Mouse (Mus musculus): ENCODE measurements around the gene Rabgap1l.

The Rabgap1l gene

DNA sequence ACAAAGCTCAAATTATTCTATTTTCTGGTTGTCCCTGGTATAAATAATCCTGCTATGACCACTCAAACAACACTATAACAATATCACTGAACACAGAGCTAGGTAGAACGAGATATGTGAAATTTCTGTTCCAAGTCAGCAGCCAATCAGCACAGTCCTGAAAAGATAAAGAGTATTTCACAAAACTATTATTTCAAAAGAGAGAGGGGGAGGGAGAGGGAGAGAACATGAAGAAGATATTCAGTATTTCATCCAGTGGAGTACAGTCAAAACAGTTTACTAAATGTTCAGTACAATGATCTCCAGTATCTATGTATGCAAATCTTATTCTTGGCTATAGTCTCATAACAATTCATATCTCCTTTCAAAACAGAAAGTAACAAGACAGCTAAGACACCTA is 5.1 kb downstream of the Rabgap1l start:
- DNase-seq (ENCODE audit: low read depth, low spot score) = no peak

DNA sequence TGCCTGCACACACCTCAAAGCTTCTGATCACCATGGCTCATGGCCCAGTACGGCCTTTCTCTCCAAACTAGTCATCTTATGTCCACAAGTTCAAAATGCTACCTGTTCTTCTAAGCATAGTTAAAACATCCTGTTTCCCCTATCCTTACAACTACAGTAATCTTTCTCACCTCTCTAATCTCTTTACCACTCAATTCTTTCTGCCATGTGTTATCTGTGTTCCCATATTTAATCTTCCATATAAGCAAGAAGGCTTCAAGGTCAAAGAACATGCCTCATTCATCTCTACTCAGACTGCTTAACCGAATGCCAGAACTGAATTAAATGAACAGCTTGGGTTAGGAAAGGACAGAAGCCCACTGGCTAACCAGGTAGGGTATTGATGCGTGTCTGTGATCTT is 5.8 kb downstream of the Rabgap1l start:
- no peak for DNase-seq (ENCODE audit: low read depth, low spot score)

DNA sequence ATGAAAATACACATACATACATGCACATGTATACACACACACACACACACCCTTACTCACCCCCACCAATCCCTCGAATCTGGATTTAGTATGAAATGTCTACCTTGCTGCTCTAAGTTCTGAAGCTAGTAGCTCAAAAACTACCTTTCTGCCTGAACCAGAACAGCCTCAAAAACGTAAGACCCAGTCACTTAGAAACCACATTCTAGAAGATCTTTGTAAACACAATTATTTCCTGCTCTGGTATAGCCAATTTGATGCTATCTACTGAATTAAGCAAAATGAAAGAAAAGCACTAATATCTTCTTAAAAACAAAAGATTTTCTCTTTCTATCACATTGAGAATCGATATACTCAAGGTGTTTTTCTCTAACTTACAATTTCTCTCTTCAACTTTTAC is 6.4 kb downstream of the Rabgap1l start:
- no peak for DNase-seq (ENCODE audit: low read depth, low spot score)

DNA sequence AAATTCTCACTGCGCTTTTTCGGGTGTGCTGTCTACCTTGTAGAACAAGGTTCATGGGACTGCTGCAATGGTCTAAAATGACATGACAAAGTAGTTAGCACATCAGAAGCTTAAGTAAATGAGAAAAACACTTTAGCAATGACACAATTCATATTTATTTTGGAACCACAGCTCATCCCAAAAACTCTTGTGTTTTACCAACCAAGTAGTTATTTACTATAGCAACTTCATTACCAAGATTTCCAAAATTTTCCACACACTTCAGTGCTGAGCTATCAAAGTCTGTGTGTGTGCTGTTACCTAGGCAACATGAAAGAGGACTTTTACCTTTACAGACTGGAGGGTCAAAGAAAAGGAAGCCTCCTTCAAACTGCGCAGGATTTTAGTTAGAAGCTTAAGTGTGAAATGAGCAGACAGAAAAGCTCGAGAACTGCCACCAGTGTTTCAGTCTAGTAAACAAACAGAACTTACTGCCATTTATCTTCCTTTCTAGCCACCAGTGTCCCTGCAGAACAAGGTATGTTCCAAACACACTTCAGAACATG is 7.3 kb downstream of the Rabgap1l start:
- no peak for DNase-seq (ENCODE audit: low read depth, low spot score)

DNA sequence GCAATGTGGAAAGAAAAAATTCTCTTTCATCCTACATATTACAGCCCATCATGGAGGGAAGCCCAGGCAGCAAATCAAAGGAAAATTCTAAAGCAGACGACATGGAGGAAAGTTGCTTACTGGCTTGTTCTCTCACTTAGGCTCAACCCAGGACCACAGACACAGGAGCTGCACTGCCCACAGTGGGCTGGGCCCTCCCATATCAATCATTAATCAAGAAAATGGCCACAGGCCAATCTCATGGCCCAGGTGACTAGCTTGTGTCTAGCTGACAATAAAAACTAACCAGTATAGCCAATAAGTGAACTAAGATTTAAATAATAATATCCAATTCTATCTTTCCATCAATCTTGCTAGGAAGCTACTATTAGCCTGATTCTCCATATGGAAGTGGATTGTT is 8.9 kb downstream of the Rabgap1l start:
- no peak for DNase-seq (ENCODE audit: low read depth, low spot score)

DNA sequence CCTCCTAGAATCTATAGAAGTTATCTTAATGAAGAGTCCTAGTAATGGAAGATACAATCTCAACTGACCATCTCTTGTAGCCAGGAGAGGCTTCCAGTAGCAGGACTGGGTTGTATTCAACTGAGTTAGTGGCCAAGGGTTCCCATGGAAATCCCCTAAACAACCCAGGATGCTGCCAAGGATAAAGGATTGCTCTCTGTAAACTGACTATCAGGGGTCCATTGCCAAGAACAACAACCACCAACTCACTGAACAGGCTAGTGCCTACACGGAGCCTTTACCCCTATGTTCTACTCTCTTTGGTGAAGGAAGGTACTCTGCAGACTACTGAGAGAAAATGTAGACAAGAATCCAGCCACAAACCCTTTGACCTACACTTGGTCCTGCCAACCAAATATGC is 18.8 kb downstream of the Rabgap1l start:
- DNase-seq (ENCODE audit: low read depth, low spot score) = no peak

- DNase-seq (ENCODE audit: low read depth, low spot score) = no peak
These were observed 27.4 kb downstream of the Rabgap1l start for GRCm38 (mm10) chr1:160765565-160765964.

GRCm38 (mm10) chr1:160758243-160758642 is 34.8 kb downstream of the Rabgap1l start:
- DNase-seq (ENCODE audit: low read depth, low spot score) = peak; percentile 67

DNA sequence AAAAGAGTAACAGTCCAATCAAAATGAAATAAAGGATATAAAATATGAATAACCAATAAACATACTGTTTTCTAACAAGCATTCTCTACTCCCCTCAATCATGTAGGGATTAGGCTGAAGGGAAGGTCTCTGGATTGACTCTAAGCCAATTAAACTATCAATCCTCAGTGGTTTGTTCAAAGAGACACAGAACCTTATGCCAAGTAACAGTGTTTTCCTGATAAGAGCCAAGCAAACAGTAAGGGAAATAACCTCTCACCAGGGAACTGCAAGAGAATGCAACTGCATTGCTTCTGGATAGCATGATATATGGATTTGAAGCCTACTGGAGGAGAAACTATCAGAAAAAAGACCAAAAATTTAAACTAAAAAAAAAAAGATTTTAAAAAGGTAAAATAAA is 37.7 kb downstream of the Rabgap1l start:
- no peak for DNase-seq (ENCODE audit: low read depth, low spot score)

- DNase-seq (ENCODE audit: low read depth, low spot score) = no peak
These were observed 42.4 kb downstream of the Rabgap1l start for GRCm38 (mm10) chr1:160750629-160751028.

GRCm38 (mm10) chr1:160746786-160747185 is 46.2 kb downstream of the Rabgap1l start:
- DNase-seq (ENCODE audit: low read depth, low spot score) = no peak

GRCm38 (mm10) chr1:160745238-160745930 is 47.6 kb downstream of the Rabgap1l start:
- peak; percentile 61 for DNase-seq (ENCODE audit: low read depth, low spot score)

- peak; percentile 82 for DNase-seq (ENCODE audit: low read depth, low spot score)
These were observed 49.0 kb downstream of the Rabgap1l start for GRCm38 (mm10) chr1:160744009-160744408.

GRCm38 (mm10) chr1:160743229-160743628 is 49.8 kb downstream of the Rabgap1l start:
- peak; percentile 70 for DNase-seq (ENCODE audit: low read depth, low spot score)

- peak; percentile 46 for DNase-seq (ENCODE audit: low read depth, low spot score)
These were observed 52.4 kb downstream of the Rabgap1l start for GRCm38 (mm10) chr1:160740650-160741049.

- no peak for DNase-seq (ENCODE audit: low read depth, low spot score)
These were observed 58.3 kb downstream of the Rabgap1l start for GRCm38 (mm10) chr1:160734743-160735142.

GRCm38 (mm10) chr1:160729944-160730343 is 63.1 kb downstream of the Rabgap1l start:
- no peak for DNase-seq (ENCODE audit: low read depth, low spot score)

GRCm38 (mm10) chr1:160717742-160718141 is 75.3 kb downstream of the Rabgap1l start:
- DNase-seq (ENCODE audit: low read depth, low spot score) = peak; percentile 44

DNA sequence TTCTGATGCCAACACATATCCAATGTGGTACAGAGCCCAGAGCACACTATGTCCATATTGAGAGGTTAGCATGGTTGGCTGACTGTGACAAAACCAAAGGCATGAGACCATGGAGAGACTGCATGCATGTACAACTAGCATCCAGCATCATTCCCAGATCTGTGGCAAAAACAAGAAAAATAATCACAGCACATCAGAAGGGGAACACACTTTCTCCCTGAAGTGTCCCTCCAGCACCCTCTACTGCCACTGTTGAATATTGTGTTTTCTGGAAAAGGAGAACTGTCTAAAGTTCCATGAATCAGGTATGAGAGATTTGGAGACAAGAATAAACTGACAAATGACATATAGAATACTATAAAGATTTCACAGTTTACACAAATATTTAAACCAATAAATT is 78.3 kb downstream of the Rabgap1l start:
- DNase-seq (ENCODE audit: low read depth, low spot score) = peak; percentile 16

DNA sequence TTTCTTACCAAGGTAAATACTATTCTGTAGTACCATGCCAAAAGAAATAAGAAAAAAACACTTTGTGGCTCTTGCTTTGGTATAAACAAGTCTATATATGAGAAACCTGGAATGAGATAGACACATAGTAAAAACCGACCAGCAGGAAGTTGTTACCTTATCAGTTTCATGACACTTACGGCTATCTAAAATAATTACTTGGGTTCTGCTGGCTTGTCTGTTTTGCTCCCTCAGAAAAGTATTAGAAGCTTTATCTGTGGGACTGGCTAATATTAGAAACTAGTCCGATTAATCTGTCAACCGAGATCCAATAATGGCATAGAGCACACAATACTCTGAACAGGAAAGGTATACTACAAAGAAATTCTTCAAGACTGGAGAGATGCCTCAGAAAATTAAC is 79.1 kb downstream of the Rabgap1l start:
- DNase-seq (ENCODE audit: low read depth, low spot score) = no peak

DNA sequence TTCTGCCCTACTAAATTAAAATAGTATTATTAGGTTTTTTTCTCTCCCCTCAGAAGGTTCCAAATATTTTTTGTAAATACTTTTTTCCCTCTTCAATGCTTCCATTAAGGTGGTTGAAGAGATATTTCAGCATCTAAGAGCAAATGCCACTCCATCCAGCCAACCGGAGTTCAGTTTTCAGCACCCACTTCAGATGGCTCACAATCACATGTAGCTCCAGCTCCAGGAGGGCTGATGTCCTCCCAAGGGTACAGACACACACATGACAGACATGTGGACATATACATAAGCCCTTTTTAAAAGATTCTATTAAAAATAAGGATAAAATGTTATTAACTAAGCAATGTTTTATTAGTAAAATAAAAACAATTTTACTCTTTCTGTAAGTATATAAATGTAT is 79.6 kb downstream of the Rabgap1l start:
- no peak for DNase-seq (ENCODE audit: low read depth, low spot score)

DNA sequence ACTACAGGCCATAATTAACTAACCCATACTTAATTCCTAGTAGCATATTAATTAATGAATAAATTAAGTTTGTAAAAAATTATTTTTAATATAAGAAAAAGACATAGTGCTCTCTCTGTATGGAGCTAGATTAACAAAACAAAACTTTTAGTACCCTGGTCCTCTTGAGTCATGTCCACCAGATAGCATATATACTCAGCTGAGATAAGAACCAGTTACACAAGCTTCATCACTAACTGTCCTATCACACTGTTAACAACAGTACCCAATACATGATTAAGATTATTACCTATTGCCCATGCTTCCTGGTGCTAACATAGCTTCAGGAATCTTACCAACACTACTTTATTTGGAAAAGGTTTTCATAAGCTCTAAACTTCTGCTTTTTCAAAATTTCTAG is 82.5 kb downstream of the Rabgap1l start:
- no peak for DNase-seq (ENCODE audit: low read depth, low spot score)

DNA sequence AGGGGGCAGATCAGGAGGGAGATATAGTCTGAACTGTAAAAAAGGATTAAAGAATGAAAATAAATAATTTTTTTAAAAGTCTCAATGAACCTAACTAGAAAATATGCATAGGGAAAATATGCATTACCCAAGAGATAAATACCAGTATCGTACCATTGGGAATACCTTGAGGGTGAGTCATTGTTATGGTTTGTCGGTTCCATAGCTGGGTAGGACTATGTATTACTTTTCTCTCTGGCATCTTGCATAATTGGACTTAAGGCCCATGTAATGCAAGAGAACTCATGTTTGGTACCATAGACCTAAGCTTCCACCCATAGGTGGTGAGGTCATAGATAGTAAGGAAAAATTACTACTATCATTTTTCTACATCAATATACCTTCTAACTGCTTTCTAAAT is 88.4 kb downstream of the Rabgap1l start:
- no peak for DNase-seq (ENCODE audit: low read depth, low spot score)

GRCm38 (mm10) chr1:160703813-160704212 is 89.2 kb downstream of the Rabgap1l start:
- no peak for DNase-seq (ENCODE audit: low read depth, low spot score)

All from A20 (cell line).